Mouse (Mus musculus): Measurements from ENCODE around the gene Fibcd1. TPM values are rescaled to one million over a fixed set of nuclear protein-coding genes. Genes with fewer than 3 reads are reported as not detected.

Fibcd1 gene
- polyA plus RNA-seq, 1 experiment from 2014 or later, result 0.46 TPM

DNA sequence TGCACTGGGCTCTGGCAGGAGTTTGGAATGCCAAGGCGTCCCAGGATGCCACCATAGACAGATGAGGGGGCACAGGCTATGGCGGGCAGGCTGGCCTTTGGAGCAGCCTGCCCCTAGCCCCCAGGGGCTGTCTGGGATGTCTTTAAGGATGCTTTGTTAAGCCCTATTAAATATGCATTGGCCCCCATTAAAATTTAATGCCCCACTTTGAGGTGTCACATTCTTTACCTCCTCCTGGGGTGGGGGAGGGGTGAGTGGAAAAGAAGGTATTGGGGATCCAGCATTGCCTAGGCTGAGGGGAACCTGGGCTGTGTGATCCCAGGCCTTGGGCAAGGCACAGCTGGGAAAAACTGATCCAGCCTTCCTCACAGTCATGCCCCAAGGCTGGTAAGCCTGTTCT is 20.0 kb upstream of the Fibcd1 start:
- Histone ChIP-seq H3K27me3 (replicated peaks; ENCODE audit: control insufficient read depth, insufficient read depth, low read length) (no peaks in the 10 kb centered on the region), H3K9ac (ENCODE audit: low read length) (no peak overlapping the region), H3K4me3 (ENCODE audit: low read depth, low read length) (no peak overlapping the region), H3K4me1 (replicated peaks; ENCODE audit: control insufficient read depth, insufficient read depth, low read length) (no peaks in the 10 kb centered on the region), H3K27ac (ENCODE audit: low read depth) (no peak overlapping the region), H3K36me3 (ENCODE audit: control insufficient read depth, insufficient read depth, low read length) (no peaks in the 10 kb centered on the region), H3K4me2 (ENCODE audit: low read length) (no peak overlapping the region), H3K9me3 (ENCODE audit: control insufficient read depth, low read length) (no peaks in the 10 kb centered on the region)
- 44% methylated on average over 2 of the region's 2 CpGs for WGBS
- DNase-seq (ENCODE audit: low spot score) (no peak), ATAC-seq (replicated peaks; ENCODE audit: low FRiP score, low TSS enrichment, low read depth) (no peak)

DNA sequence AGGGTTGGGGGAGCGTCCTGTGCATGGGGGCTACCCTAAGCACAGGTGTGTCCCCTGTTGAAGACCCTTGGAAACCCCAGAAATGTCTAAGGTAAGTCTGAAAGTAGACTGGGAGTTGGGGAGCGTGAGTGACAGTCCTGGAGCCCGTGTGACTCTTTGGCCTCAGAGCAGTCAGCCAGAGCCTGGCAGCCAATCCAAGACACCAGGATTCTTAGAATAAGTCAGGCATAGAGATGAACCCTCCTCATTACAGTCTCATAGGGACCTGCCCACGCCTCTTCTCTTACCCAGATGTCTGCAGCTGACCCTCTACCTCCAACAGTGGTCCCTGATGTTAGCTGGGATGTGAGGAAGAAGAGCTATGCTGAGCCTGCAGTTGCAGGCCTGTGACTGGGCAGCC is 19.5 kb upstream of the Fibcd1 start:
- H3K4me1 ChIP-seq (replicated peaks; ENCODE audit: control insufficient read depth, insufficient read depth, low read length), result no peaks in the 10 kb centered on the region

DNA sequence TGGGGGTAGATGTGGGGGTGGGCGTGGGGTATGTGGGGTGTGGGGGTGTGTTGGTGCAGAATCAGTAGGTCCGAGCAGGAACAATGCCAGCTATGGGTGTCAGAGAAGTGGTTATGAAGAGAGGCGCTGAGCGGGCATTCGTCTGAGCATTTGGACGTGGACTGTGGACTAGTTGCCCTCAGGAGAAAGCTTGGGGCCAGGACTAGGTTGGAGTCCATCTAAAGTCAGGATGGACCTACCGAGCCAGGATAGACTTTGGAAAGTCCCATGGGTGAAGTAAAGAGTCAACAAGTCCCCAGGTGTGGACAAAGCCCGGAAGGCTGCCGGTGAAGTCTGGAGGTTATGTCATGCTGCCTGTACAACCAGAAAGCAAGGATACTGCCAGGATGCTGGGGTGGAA is 19.1 kb upstream of the Fibcd1 start:
- WGBS, result 90% methylated on average over 9 of the region's 9 CpGs

More for the DNA sequence above, 19.5 kb upstream of the Fibcd1 start:
- Histone ChIP-seq H3K27me3 (replicated peaks; ENCODE audit: control insufficient read depth, insufficient read depth, low read length) (no peaks in the 10 kb centered on the region), H3K9ac (ENCODE audit: low read length) (no peak overlapping the region), H3K4me3 (ENCODE audit: low read depth, low read length) (no peak overlapping the region), H3K9me3 (ENCODE audit: control insufficient read depth, low read length) (no peaks in the 10 kb centered on the region), H3K4me2 (ENCODE audit: low read length) (no peak overlapping the region), H3K36me3 (ENCODE audit: control insufficient read depth, insufficient read depth, low read length) (no peaks in the 10 kb centered on the region), H3K27ac (ENCODE audit: low read depth) (no peak overlapping the region)
- ATAC-seq (replicated peaks; ENCODE audit: low FRiP score, low TSS enrichment, low read depth) (no peak), DNase-seq (ENCODE audit: low spot score) (no peak)
- 77% methylated on average over 4 of the region's 4 CpGs for WGBS

DNA sequence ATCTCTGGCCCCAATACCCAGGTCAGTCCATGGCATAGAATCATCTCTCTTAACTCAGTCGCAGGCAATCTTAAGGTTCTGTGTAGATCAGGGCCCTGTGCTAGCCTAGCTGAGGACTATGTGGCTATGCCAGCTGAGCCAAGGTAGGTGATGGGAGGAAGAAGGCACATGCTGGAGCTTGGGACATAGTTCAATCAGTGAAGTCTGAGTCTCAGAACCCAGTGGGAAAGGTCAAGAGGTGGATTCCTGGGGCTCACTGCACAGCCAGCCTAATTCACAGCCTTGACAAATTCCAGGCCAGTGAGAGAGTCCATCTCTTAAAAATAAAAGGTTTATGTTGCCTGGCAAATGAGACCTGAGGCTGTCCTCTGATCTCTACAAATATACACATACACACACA is 18.0 kb upstream of the Fibcd1 start:
- Histone ChIP-seq H3K27me3 (replicated peaks; ENCODE audit: control insufficient read depth, insufficient read depth, low read length) (no peaks in the 10 kb centered on the region), H3K4me3 (ENCODE audit: low read depth, low read length) (no peak overlapping the region), H3K36me3 (ENCODE audit: control insufficient read depth, insufficient read depth, low read length) (no peaks in the 10 kb centered on the region), H3K9me3 (ENCODE audit: control insufficient read depth, low read length) (no peaks in the 10 kb centered on the region), H3K27ac (ENCODE audit: low read depth) (no peak overlapping the region), H3K4me1 (replicated peaks; ENCODE audit: control insufficient read depth, insufficient read depth, low read length) (no peaks in the 10 kb centered on the region; the same call in 1 of the 2 replicates), H3K9ac (ENCODE audit: low read length) (no peak overlapping the region), H3K4me2 (ENCODE audit: low read length) (no peak overlapping the region)
- DNase-seq (ENCODE audit: low spot score) (no peak), ATAC-seq (replicated peaks; ENCODE audit: low FRiP score, low TSS enrichment, low read depth) (no peak)
- WGBS, result 84% methylated on average over 1 of the region's 1 CpGs

More for the DNA sequence above, 19.1 kb upstream of the Fibcd1 start:
- DNase-seq (ENCODE audit: low spot score) (no peak), ATAC-seq (replicated peaks; ENCODE audit: low FRiP score, low TSS enrichment, low read depth) (no peak)
- Histone ChIP-seq H3K9me3 (ENCODE audit: control insufficient read depth, low read length) (no peaks in the 10 kb centered on the region), H3K4me2 (ENCODE audit: low read length) (no peak overlapping the region), H3K27me3 (replicated peaks; ENCODE audit: control insufficient read depth, insufficient read depth, low read length) (no peaks in the 10 kb centered on the region), H3K27ac (ENCODE audit: low read depth) (no peak overlapping the region), H3K4me3 (ENCODE audit: low read depth, low read length) (no peak overlapping the region), H3K36me3 (ENCODE audit: control insufficient read depth, insufficient read depth, low read length) (no peaks in the 10 kb centered on the region), H3K4me1 (replicated peaks; ENCODE audit: control insufficient read depth, insufficient read depth, low read length) (no peaks in the 10 kb centered on the region), H3K9ac (ENCODE audit: low read length) (no peak overlapping the region)

DNA sequence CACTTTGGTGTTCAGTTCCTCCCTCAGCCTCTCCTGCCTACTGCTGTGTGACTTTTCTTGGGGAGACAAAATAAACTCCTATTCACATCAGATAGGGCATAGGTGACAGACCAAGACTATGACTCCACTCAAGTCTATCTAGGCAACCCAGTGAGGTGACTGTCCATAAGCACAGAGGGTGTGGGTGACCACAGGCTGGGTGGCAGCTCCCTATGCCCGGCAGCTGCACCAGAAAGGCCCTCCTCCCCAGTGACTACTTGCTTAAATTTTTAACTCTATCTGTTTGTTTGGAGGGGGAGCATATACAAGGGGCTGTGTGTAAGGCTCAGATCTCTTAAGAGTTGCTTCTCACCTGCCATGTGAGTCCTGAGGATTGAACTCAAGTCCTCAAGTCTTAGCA is 17.1 kb upstream of the Fibcd1 start:
- H3K4me1 ChIP-seq (replicated peaks; ENCODE audit: control insufficient read depth, insufficient read depth, low read length), result no peaks in the 10 kb centered on the region; the same call in 1 of the 2 replicates
- no peak for DNase-seq (ENCODE audit: low spot score)
- H3K27ac ChIP-seq (ENCODE audit: low read depth), result no peak overlapping the region
- no peak for ATAC-seq (replicated peaks; ENCODE audit: low FRiP score, low TSS enrichment, low read depth)
- H3K4me2 ChIP-seq (ENCODE audit: low read length), result no peak overlapping the region
- WGBS, result 57% methylated on average over 1 of the region's 1 CpGs
- H3K36me3 ChIP-seq (ENCODE audit: control insufficient read depth, insufficient read depth, low read length), result no peaks in the 10 kb centered on the region
- no peak overlapping the region for H3K4me3 ChIP-seq (ENCODE audit: low read depth, low read length)
- H3K27me3 ChIP-seq (replicated peaks; ENCODE audit: control insufficient read depth, insufficient read depth, low read length), result no peaks in the 10 kb centered on the region
- H3K9me3 ChIP-seq (ENCODE audit: control insufficient read depth, low read length), result no peaks in the 10 kb centered on the region
- no peak overlapping the region for H3K9ac ChIP-seq (ENCODE audit: low read length)

DNA sequence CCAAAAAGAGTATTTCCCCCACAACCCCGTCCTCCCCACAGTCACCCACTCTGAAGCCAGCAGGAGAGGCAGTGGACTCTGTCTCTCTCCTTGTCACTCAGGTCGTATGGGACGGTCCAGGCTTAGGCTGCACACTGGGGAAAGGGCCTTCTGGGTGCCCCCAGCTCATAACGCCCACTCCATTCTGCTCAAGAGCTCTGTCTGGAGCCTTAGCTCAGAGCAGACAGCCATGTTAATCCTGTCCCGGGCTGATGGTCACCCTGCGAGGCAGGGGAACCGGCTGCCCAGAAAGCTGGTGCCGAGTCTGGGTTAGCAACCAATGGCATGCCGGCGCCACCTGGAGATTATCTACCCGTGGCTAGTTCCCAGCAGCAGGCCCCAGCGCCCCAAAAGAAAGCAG is 12.7 kb upstream of the Fibcd1 start:
- no peak overlapping the region for H3K9ac ChIP-seq (ENCODE audit: low read length)
- no peak overlapping the region for H3K27ac ChIP-seq (ENCODE audit: low read depth)
- no peak overlapping the region for H3K4me3 ChIP-seq (ENCODE audit: low read depth, low read length)
- no peak for ATAC-seq (replicated peaks; ENCODE audit: low FRiP score, low TSS enrichment, low read depth)
- 26% methylated on average over 12 of the region's 12 CpGs for WGBS
- H3K9me3 ChIP-seq (ENCODE audit: control insufficient read depth, low read length), result no peaks in the 10 kb centered on the region
- peaks cover 4% of the 10 kb centered on the region for H3K4me1 ChIP-seq (replicated peaks; ENCODE audit: control insufficient read depth, insufficient read depth, low read length)
- H3K36me3 ChIP-seq (ENCODE audit: control insufficient read depth, insufficient read depth, low read length), result no peaks in the 10 kb centered on the region
- H3K4me2 ChIP-seq (ENCODE audit: low read length), result no peak overlapping the region
- no peak for DNase-seq (ENCODE audit: low spot score)
- H3K27me3 ChIP-seq (replicated peaks; ENCODE audit: control insufficient read depth, insufficient read depth, low read length), result no peaks in the 10 kb centered on the region

DNA sequence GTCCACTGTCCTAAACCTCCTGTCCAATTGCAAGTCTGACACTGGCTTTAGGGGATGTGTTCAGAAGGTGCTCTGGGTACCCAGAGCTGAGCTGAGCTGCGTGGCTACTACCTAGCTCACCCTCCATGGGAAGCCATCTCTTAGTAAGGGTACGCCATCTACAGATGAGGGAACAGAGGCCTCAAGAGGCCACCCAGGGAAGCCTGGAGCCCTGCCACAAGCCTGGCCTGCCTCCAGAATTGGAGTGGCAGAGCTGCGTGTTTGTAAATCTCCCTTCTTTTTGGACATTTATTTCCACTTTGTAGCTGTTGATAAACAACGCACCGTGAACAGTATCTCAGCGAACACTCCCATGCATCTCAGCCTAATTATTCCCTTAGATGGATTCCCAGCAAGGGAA is 11.4 kb upstream of the Fibcd1 start:
- Histone ChIP-seq H3K9ac (ENCODE audit: low read length) (no peak overlapping the region), H3K27me3 (replicated peaks; ENCODE audit: control insufficient read depth, insufficient read depth, low read length) (no peaks in the 10 kb centered on the region), H3K36me3 (ENCODE audit: control insufficient read depth, insufficient read depth, low read length) (no peaks in the 10 kb centered on the region), H3K4me1 (replicated peaks; ENCODE audit: control insufficient read depth, insufficient read depth, low read length) (peaks cover 4% of the 10 kb centered on the region), H3K4me2 (ENCODE audit: low read length) (no peak overlapping the region), H3K9me3 (ENCODE audit: control insufficient read depth, low read length) (no peaks in the 10 kb centered on the region), H3K4me3 (ENCODE audit: low read depth, low read length) (no peak overlapping the region), H3K27ac (ENCODE audit: low read depth) (no peak overlapping the region)
- WGBS, result 67% methylated on average over 6 of the region's 6 CpGs
- DNase-seq (ENCODE audit: low spot score) (no peak), ATAC-seq (replicated peaks; ENCODE audit: low FRiP score, low TSS enrichment, low read depth) (no peak)

DNA sequence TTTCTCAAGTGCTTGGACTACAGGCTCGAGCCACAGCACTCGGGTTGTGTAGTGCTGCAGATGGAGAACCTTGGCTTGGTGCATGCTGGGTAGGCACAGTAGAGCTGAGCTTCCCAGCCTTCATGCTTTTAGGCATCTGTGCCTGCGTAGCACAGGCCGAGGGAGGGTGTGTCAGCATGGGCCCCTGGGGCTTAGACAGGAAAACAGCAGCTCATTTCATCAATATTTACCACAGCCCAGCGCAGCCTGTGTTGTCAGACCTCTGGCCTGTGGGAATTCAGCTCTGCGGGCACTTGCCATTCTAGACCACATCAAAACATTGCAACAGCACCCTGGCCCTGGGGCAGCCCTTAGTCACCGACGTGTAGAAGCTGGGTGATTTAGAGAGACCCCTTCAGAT is 10.2 kb upstream of the Fibcd1 start:
- ATAC-seq (replicated peaks; ENCODE audit: low FRiP score, low TSS enrichment, low read depth) (no peak), DNase-seq (ENCODE audit: low spot score) (no peak)
- no peaks in the 10 kb centered on the region for H3K27me3 ChIP-seq (replicated peaks; ENCODE audit: control insufficient read depth, insufficient read depth, low read length)
- WGBS, result 76% methylated on average over 8 of the region's 8 CpGs
- no peak overlapping the region for H3K27ac ChIP-seq (ENCODE audit: low read depth)
- H3K9ac ChIP-seq (ENCODE audit: low read length), result no peak overlapping the region
- no peak overlapping the region for H3K4me2 ChIP-seq (ENCODE audit: low read length)
- H3K4me1 ChIP-seq (replicated peaks; ENCODE audit: control insufficient read depth, insufficient read depth, low read length), result peaks cover 4% of the 10 kb centered on the region
- no peak overlapping the region for H3K4me3 ChIP-seq (ENCODE audit: low read depth, low read length)
- H3K36me3 ChIP-seq (ENCODE audit: control insufficient read depth, insufficient read depth, low read length), result no peaks in the 10 kb centered on the region
- H3K9me3 ChIP-seq (ENCODE audit: control insufficient read depth, low read length), result no peaks in the 10 kb centered on the region

DNA sequence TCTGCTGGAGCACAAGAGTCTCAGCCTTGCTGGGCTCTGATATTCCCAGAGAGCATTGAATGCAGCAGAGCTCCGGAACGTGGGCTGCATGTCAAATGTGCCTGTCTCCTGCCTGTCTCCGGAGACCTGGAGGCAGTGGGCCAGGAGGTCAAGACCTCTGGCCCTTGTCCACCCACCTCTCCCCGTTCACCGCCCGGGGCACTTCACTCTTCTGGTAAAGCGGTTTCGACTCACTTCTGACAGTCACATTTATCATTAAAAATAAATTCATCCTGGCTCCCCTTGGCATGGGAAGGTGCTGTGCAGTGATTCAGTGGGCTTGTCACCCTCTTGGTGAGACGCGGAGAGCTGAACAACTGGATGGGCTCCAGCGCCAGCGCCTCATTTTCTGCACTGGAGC is 4.3 kb upstream of the Fibcd1 start:
- H3K27ac ChIP-seq (ENCODE audit: low read depth), result no peak overlapping the region
- no peaks in the 10 kb centered on the region for H3K9me3 ChIP-seq (ENCODE audit: control insufficient read depth, low read length)

More for the DNA sequence above, 4.3 kb upstream of the Fibcd1 start:
- no peaks in the 10 kb centered on the region for H3K36me3 ChIP-seq (ENCODE audit: control insufficient read depth, insufficient read depth, low read length)
- H3K4me3 ChIP-seq (ENCODE audit: low read depth, low read length), result no peak overlapping the region
- no peak overlapping the region for H3K4me2 ChIP-seq (ENCODE audit: low read length)
- H3K27me3 ChIP-seq (replicated peaks; ENCODE audit: control insufficient read depth, insufficient read depth, low read length), result peaks cover 29% of the 10 kb centered on the region
- WGBS, result 38% methylated on average over 12 of the region's 12 CpGs
- DNase-seq (ENCODE audit: low spot score), result no peak
- H3K9ac ChIP-seq (ENCODE audit: low read length), result no peak overlapping the region
- peaks cover 17% of the 10 kb centered on the region; the same call in 1 of the 2 replicates for H3K4me1 ChIP-seq (replicated peaks; ENCODE audit: control insufficient read depth, insufficient read depth, low read length)
- ATAC-seq (replicated peaks; ENCODE audit: low FRiP score, low TSS enrichment, low read depth), result no peak
